Mouse (Mus musculus): ENCODE results near the gene Gm20479. TPM values are rescaled to one million over a fixed set of nuclear protein-coding genes. Genes with fewer than 3 reads are reported as not detected.

Gm20479 gene
- polyA plus RNA-seq (2015; fragmentation: Nextera tagmentation; extraction: Ambion mirVana), result 0.61 and 0.72 TPM in 2 replicates

DNA sequence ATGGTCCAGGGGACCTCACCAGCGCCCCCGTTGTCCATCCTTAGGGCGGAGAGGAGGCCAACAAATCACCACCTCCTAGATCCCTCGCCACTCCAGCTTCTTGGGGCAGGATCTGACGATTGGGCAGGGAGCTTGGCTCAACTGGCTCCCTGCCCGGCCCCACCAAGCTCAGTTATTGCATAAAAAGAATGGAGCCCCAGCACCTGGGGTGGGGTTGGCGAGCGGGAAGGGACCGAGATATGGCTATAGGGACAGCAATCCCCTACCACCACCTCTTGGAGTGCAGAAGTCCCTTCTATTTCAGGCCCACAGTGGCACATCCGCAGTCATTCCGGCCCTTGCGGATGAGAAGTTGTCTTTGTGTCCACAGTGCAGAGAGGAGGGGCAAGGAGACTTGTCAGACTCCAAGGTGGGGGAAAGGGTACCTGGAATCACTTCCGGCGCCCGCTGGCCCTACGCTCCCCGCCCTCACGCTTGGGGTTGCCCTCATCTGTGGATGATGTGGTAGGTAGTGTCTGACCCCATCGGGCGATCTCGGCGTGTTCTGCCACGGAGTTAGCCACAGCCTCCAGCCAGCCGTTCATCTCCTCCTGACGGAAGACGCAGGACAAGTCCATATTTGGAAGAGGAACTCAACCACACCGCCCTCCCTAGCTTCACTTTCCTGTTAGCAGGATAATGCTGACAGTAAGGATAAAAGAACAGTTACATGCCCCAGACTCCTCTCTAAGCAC is at the start of gene Gm20479:
Gene Gm20479, minus strand, starts transcription at position 559 of the 734 bp plus-strand sequence.
- Histone ChIP-seq H3K9ac (ENCODE audit: low read depth, low read length) (peak within 1 kb of the TSS; percentile 54; the same call in 1 of the 2 replicates), H3K36me3 (ENCODE audit: control insufficient read depth, insufficient read depth) (peaks cover 5% of the 10 kb centered on the region; the same call in 1 of the 2 replicates), H3K4me2 (replicated peaks; ENCODE audit: low read depth) (peak within 1 kb of the TSS; percentile 94), H3K4me3 (ENCODE audit: low read depth, low read length) (peak within 1 kb of the TSS; percentile 71), H3K4me1 (replicated peaks; ENCODE audit: control insufficient read depth, insufficient read depth, low read length) (peaks cover 7% of the 10 kb centered on the region), H3K27me3 (replicated peaks; ENCODE audit: control insufficient read depth, insufficient read depth, low read length) (peaks cover 3% of the 10 kb centered on the region; the same call in 1 of the 2 replicates), H3K27ac (ENCODE audit: low read depth, low read length) (peak within 1 kb of the TSS; percentile 81), H3K9me3 (ENCODE audit: control insufficient read depth) (no peaks in the 10 kb centered on the region)
- 8% methylated on average over 27 of the region's 27 CpGs for WGBS
- TF ChIP-seq CTCF (IDR thresholded peaks at IDR 0.05; ENCODE audit: low read depth), result peak; percentile 38; the same call in 1 of the 2 replicates
- no peak for ATAC-seq

DNA sequence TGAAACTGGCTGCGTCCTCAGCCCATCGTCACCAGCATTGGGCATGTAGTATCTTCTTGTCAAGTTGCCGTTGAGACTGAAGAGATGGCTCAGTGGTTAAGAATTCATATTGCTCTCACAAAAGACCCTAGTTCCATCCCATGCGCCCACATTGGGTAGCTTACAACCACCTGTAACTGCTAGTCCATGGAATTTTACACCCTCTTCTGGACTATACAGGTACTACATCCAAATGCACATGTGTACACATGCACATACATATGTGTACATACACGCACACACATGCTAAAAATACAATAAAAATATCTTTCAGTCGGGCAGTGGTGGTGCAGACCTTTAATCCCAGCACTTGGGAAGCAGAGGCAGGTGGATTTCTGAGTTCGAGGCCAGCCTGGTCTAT is 49.3 kb upstream of the Gm20479 start:
- H3K27me3 ChIP-seq (replicated peaks; ENCODE audit: control insufficient read depth, insufficient read depth, low read length), result peaks cover 73% of the 10 kb centered on the region
- H3K9ac ChIP-seq (ENCODE audit: low read depth, low read length), result no peak overlapping the region
- peak; percentile 44 for TF ChIP-seq CTCF (IDR thresholded peaks at IDR 0.05; ENCODE audit: low read depth)
- H3K9me3 ChIP-seq (ENCODE audit: control insufficient read depth), result 0 out of 2 replicates have a peak, but pooled peaks cover 6% of the 10 kb centered on the region
- 81% methylated on average over 7 of the region's 7 CpGs for WGBS
- no peak overlapping the region for H3K4me2 ChIP-seq (replicated peaks; ENCODE audit: low read depth)
- no peak for ATAC-seq
- no peak overlapping the region for H3K4me3 ChIP-seq (ENCODE audit: low read depth, low read length)
- H3K36me3 ChIP-seq (ENCODE audit: control insufficient read depth, insufficient read depth), result no peaks in the 10 kb centered on the region
- no peak overlapping the region for H3K27ac ChIP-seq (ENCODE audit: low read depth, low read length)
- no peaks in the 10 kb centered on the region for H3K4me1 ChIP-seq (replicated peaks; ENCODE audit: control insufficient read depth, insufficient read depth, low read length)

GRCm38 (mm10) chr7:27404203-27404942 is 47.2 kb upstream of the Gm20479 start:
- Histone ChIP-seq H3K4me3 (ENCODE audit: low read depth, low read length) (no peak overlapping the region), H3K9me3 (ENCODE audit: control insufficient read depth) (0 out of 2 replicates have a peak, but pooled peaks cover 6% of the 10 kb centered on the region), H3K9ac (ENCODE audit: low read depth, low read length) (no peak overlapping the region), H3K4me1 (replicated peaks; ENCODE audit: control insufficient read depth, insufficient read depth, low read length) (no peaks in the 10 kb centered on the region), H3K27me3 (replicated peaks; ENCODE audit: control insufficient read depth, insufficient read depth, low read length) (peaks cover 75% of the 10 kb centered on the region), H3K36me3 (ENCODE audit: control insufficient read depth, insufficient read depth) (no peaks in the 10 kb centered on the region), H3K4me2 (replicated peaks; ENCODE audit: low read depth) (peak overlapping the region; percentile 6; the same call in 1 of the 2 replicates), H3K27ac (ENCODE audit: low read depth, low read length) (no peak overlapping the region)
- no peak for ATAC-seq
- 6% methylated on average over 76 of the region's 81 CpGs for WGBS
- no peak for TF ChIP-seq CTCF (IDR thresholded peaks at IDR 0.05; ENCODE audit: low read depth)

DNA sequence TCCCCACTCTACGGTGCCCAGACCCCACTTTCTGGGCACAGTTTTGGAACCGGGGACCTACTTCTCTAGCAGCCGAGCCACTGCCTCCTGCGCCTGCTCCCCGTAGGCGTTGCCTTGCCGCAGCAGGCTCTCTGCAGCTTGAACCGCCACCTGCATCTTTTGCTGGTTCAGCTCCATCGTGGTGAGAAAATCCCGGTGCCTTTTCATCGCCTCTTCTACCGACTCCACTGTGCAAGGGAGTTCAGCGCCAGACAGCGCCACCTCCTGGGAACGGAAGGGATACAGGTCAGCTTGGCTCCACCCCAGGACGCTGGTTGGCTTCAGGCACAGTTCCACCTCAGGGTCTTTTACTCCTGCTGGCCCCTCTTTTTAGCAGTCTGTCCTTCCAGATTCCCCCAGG is 45.5 kb upstream of the Gm20479 start:
- 0 out of 2 replicates have a peak, but pooled peaks cover 6% of the 10 kb centered on the region for H3K9me3 ChIP-seq (ENCODE audit: control insufficient read depth)

GRCm38 (mm10) chr7:27400545-27400944 is 43.3 kb upstream of the Gm20479 start:
- 75% methylated on average over 7 of the region's 7 CpGs for WGBS
- no peak overlapping the region for H3K4me3 ChIP-seq (ENCODE audit: low read depth, low read length)

More for the DNA sequence above, 45.5 kb upstream of the Gm20479 start:
- peak; percentile 82 for TF ChIP-seq CTCF (IDR thresholded peaks at IDR 0.05; ENCODE audit: low read depth)
- 11% methylated on average over 16 of the region's 16 CpGs for WGBS
- Histone ChIP-seq H3K9ac (ENCODE audit: low read depth, low read length) (no peak overlapping the region), H3K4me2 (replicated peaks; ENCODE audit: low read depth) (no peak overlapping the region), H3K4me3 (ENCODE audit: low read depth, low read length) (no peak overlapping the region), H3K36me3 (ENCODE audit: control insufficient read depth, insufficient read depth) (no peaks in the 10 kb centered on the region), H3K27me3 (replicated peaks; ENCODE audit: control insufficient read depth, insufficient read depth, low read length) (peaks cover 68% of the 10 kb centered on the region), H3K27ac (ENCODE audit: low read depth, low read length) (no peak overlapping the region), H3K4me1 (replicated peaks; ENCODE audit: control insufficient read depth, insufficient read depth, low read length) (no peaks in the 10 kb centered on the region)
- ATAC-seq, result no peak; the same call in 1 of the 2 replicates

More at GRCm38 (mm10) chr7:27400545-27400944, 43.3 kb upstream of the Gm20479 start:
- H3K9me3 ChIP-seq (ENCODE audit: control insufficient read depth), result 0 out of 2 replicates have a peak, but pooled peaks cover 4% of the 10 kb centered on the region
- no peak overlapping the region for H3K27ac ChIP-seq (ENCODE audit: low read depth, low read length)
- ATAC-seq, result no peak
- no peak overlapping the region for H3K9ac ChIP-seq (ENCODE audit: low read depth, low read length)
- H3K27me3 ChIP-seq (replicated peaks; ENCODE audit: control insufficient read depth, insufficient read depth, low read length), result peaks cover 69% of the 10 kb centered on the region
- TF ChIP-seq CTCF (IDR thresholded peaks at IDR 0.05; ENCODE audit: low read depth), result no peak
- H3K4me2 ChIP-seq (replicated peaks; ENCODE audit: low read depth), result no peak overlapping the region
- no peaks in the 10 kb centered on the region for H3K36me3 ChIP-seq (ENCODE audit: control insufficient read depth, insufficient read depth)
- H3K4me1 ChIP-seq (replicated peaks; ENCODE audit: control insufficient read depth, insufficient read depth, low read length), result no peaks in the 10 kb centered on the region; the same call in 1 of the 2 replicates
